Mouse (Mus musculus) lung, postnatal 14 days (tissue): ENCODE measurements around the gene Ptn.

Source experiments
- DNase-seq: peaks from one replicate; pipeline ENCODE4 v3.0.0; 2021

Gene Ptn

GRCm38 (mm10) chr6:36809747-36810285 lies at the start of gene Ptn:
Gene Ptn (minus strand): TSS chr6:36810220.
- no peak for DNase-seq

GRCm38 (mm10) chr6:36858258-36859041 lies 48.4 kb upstream of the Ptn start:
- DNase-seq = no peak

- DNase-seq = no peak
Measured at GRCm38 (mm10) chr6:36857627-36858257, 47.7 kb upstream of the Ptn start.

GRCm38 (mm10) chr6:36850422-36851129 lies 40.6 kb upstream of the Ptn start:
- peak; percentile 66 for DNase-seq

- no peak for DNase-seq
Measured at GRCm38 (mm10) chr6:36845288-36845687, 35.3 kb upstream of the Ptn start.

GRCm38 (mm10) chr6:36844258-36844657 lies 34.2 kb upstream of the Ptn start:
- DNase-seq = no peak

GRCm38 (mm10) chr6:36843031-36843488 lies 33.0 kb upstream of the Ptn start:
- no peak for DNase-seq

GRCm38 (mm10) chr6:36842101-36842922 lies 32.3 kb upstream of the Ptn start:
- DNase-seq = no peak

GRCm38 (mm10) chr6:36841701-36842100 lies 31.7 kb upstream of the Ptn start:
- no peak for DNase-seq

- DNase-seq = no peak
Measured at GRCm38 (mm10) chr6:36841174-36841573, 31.2 kb upstream of the Ptn start.

- DNase-seq = no peak
Measured at GRCm38 (mm10) chr6:36838747-36839146, 28.7 kb upstream of the Ptn start.

GRCm38 (mm10) chr6:36835351-36835750 lies 25.3 kb upstream of the Ptn start:
- no peak for DNase-seq

GRCm38 (mm10) chr6:36834695-36835265 lies 24.8 kb upstream of the Ptn start:
- DNase-seq = no peak

GRCm38 (mm10) chr6:36832681-36833080 lies 22.7 kb upstream of the Ptn start:
- no peak for DNase-seq

- DNase-seq = no peak
Measured at GRCm38 (mm10) chr6:36832207-36832606, 22.2 kb upstream of the Ptn start.

- DNase-seq = no peak
Measured at GRCm38 (mm10) chr6:36830371-36830925, 20.4 kb upstream of the Ptn start.

- no peak for DNase-seq
Measured at GRCm38 (mm10) chr6:36819784-36820050, 9.7 kb upstream of the Ptn start.

- peak; percentile 74 for DNase-seq
Measured at GRCm38 (mm10) chr6:36819019-36819783, 9.2 kb upstream of the Ptn start.

GRCm38 (mm10) chr6:36818281-36819018 lies 8.4 kb upstream of the Ptn start:
- no peak for DNase-seq

- DNase-seq = no peak
Measured at GRCm38 (mm10) chr6:36816666-36817065, 6.6 kb upstream of the Ptn start.

GRCm38 (mm10) chr6:36815992-36816391 lies 6.0 kb upstream of the Ptn start:
- DNase-seq = no peak
